Mouse (Mus musculus) spleen, embryonic (tissue): Measurements from ENCODE around the gene Tlr2.

ENCODE experiments used
- CTCF ChIA-PET: fragments of 350-600 bp; sonication (Branson Sonifier 250); formaldehyde crosslinking; loops from one replicate; lab custom pipeline; 2022; lab: Charles Lee

The Tlr2 gene

GRCm38 (mm10) chr3:83836685-83837084, 4.9 kb downstream of the Tlr2 start:
- CTCF ChIA-PET, result no interaction called here

DNA sequence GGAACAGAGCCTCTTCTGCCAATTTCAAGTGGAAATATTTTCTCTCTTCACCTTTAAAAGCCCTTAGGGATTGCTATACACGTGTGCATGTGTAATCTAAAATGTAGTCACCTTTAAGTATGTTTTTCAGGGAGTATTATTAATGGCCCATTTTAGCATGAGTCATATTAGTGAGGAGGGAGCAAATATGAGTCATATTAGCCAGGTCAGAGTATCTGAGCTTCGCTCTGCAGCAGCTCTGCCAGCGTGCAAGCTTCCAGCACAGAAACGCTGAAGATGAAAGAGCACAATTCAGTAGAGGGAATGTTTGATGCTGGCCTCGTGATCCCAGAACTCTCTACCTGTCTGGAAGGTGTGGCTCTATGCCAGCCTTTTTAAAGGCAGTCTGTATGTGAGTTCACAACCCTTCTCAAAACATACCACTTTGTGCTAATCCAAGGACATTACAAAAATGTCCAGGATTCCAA, 13.4 kb downstream of the Tlr2 start:
- CTCF ChIA-PET, result no interaction called here

GRCm38 (mm10) chr3:83827684-83828083, 13.9 kb downstream of the Tlr2 start:
- CTCF ChIA-PET, result no interaction called here

DNA sequence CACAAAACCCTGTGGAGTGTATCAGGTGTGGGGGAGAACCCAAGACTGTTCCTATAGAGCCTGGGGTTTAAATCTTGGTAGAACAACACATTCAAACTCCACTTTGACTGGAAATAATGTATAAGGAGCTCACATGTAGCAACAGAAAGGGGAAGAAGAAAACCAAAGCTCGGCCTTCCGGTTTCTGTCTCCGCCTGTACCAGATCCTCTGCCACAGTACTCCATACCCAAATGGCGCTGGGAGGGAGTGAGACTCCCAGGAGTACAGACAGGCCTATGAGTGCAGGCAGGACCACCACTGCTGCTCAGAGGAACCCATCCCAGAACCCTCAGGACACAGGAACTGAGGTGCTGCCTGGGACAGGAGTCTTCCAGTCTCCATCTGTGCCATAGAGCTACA, 17.8 kb downstream of the Tlr2 start:
- CTCF ChIA-PET, result no interaction called here

GRCm38 (mm10) chr3:83816372-83816925, 25.1 kb downstream of the Tlr2 start:
- CTCF ChIA-PET, result no interaction called here

DNA sequence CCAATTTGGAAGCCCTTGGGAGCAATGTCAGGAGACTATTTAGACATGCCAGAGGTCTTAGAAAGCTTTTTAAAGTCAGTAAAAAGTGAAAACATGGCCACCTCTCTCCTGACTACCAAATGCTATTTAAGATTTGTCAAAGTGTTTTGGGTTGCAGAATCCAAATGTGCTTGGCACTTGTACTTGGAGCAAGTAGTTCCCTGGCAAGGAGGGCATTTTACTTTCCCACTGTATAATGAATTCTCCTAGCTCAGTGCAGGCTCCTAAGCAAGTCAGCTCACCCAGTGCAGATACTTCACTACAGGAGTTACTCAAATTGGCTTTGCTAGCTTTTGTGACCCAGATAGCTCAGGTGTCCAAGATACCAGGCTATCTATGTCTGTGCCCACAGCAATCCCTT, 28.7 kb downstream of the Tlr2 start:
- CTCF ChIA-PET, result interaction anchor here (0.9 kb wide), 1 partner anchor 187 kb away, joined by 3 read pairs; no protein-coding TSS in a partner anchor

GRCm38 (mm10) chr3:83811987-83812386, 29.6 kb downstream of the Tlr2 start:
- CTCF ChIA-PET, result interaction anchor here (0.6 to 0.9 kb wide), 3 partner anchors 10 to 286 kb away, joined by 3 to 6 read pairs (median 3); no protein-coding TSS in a partner anchor

- CTCF ChIA-PET, result no interaction called here
Measured at GRCm38 (mm10) chr3:83808483-83808882, 33.1 kb downstream of the Tlr2 start.

GRCm38 (mm10) chr3:83801649-83802155, 39.9 kb downstream of the Tlr2 start:
- CTCF ChIA-PET, result interaction anchor here (0.7 kb wide), 1 partner anchor 1552 kb away, joined by 3 read pairs; no protein-coding TSS in a partner anchor

DNA sequence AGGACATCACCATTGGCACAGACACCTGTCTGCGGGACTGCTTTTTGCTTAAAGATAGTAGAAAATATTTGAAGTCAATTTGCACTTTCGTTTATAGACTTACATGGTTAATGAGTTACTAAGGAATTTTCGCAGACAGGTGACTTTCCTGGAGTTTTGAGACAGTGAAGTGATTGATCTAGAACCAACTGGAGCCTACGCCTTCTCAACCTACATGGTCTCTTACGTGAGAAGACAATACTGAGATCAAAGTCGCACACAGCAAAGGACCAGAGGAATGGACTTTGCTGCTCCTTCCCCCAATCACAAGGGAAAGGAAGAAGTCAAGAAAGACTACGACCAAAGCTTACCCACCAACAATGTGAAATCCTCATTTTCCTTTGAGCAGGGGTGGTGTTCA, 42.1 kb downstream of the Tlr2 start:
- CTCF ChIA-PET, result no interaction called here

GRCm38 (mm10) chr3:83797828-83798227, 43.7 kb downstream of the Tlr2 start:
- CTCF ChIA-PET, result interaction anchor here (0.5 to 0.7 kb wide), 3 partner anchors 71 to 98 kb away, joined by 3 to 7 read pairs (median 5); no protein-coding TSS in a partner anchor

- CTCF ChIA-PET, result interaction anchor here (0.5 kb wide), 2 partner anchors 72 to 99 kb away, joined by 3 to 7 read pairs; no protein-coding TSS in a partner anchor
Measured at GRCm38 (mm10) chr3:83797098-83797497, 44.5 kb downstream of the Tlr2 start.

GRCm38 (mm10) chr3:83791444-83791843, 50.1 kb downstream of the Tlr2 start:
- CTCF ChIA-PET, result no interaction called here

- CTCF ChIA-PET, result interaction anchor here (0.6 kb wide), 2 partner anchors 15 to 565 kb away, joined by 4 to 13 read pairs; no protein-coding TSS in a partner anchor
Measured at GRCm38 (mm10) chr3:83789651-83790451, 51.7 kb downstream of the Tlr2 start.

GRCm38 (mm10) chr3:83787776-83788305, 53.7 kb downstream of the Tlr2 start:
- CTCF ChIA-PET, result interaction anchor here (1.2 kb wide), 1 partner anchor 108 kb away, joined by 3 read pairs; no protein-coding TSS in a partner anchor

- CTCF ChIA-PET, result no interaction called here
Measured at GRCm38 (mm10) chr3:83787086-83787485, 54.5 kb downstream of the Tlr2 start.
